Mouse (Mus musculus) left cerebral cortex, postnatal 14 days (tissue): ENCODE results near the gene Cytip. TPM values are rescaled to one million over a fixed set of nuclear protein-coding genes. Genes with fewer than 3 reads are reported as not detected.

Source experiments
- DNase-seq, 2 experiments: peaks; one replicate each; pipeline ENCODE4 v3.0.0; 2021 to 2022; ENCODE audit warnings: low spot score in 2 of 2, mixed read lengths in 1 of 2
- intact Hi-C: fragments of 180-260 bp; cut with DNase I; formaldehyde crosslinking; loops from one replicate; pipeline ENCODE4 v1.15.1; 2025
- total RNA-seq, 2 experiments: library from RNA; stranded (reverse); gene quantifications; 2 replicates each; pipeline ENCODE4 v1.2.3; 2021

Gene Cytip
- total RNA-seq, 2 experiments from 2014 or later, result 0.36 to 0.75 TPM

DNA sequence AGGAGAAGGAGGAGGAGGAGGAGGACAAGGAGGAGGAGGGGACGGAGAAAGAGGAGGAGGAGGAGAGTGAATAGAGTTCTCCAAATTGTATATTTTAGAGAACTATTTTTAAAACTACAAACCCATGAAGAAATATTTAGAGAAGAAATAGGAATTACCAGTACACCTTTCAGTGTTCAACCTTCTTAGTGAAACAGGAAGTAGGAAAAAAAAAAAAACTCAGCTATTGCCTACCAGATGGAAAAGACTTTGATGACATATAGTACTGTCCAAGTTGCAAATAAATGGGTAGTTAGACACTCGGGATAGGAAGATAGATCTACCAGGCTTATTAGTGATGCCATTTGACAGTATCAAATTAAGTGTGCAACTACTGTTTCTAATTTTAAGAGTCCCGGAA, 27.7 kb downstream of the Cytip start:
- intact Hi-C loops, result no loop called here
- DNase-seq, result no peak

DNA sequence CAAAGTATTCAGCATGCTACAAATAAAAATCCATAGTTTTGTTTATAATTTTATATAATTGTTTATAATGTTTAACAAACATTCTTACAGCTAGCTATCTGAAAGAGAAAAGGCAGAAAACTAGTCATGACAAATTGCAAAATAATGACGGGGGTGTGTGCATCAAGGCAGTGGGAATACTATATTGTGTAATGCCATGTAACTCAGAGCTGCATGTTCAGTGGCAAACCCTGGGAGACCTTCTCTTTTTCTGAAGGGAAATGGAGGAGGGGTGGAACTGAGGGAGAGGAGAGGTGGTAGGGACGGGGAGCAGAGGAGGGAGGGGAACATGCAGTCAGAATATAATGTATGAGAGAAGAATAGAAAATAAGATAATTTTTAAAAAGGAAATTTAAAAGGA, 28.6 kb downstream of the Cytip start:
- intact Hi-C loops, result no loop called here
- no peak for DNase-seq

DNA sequence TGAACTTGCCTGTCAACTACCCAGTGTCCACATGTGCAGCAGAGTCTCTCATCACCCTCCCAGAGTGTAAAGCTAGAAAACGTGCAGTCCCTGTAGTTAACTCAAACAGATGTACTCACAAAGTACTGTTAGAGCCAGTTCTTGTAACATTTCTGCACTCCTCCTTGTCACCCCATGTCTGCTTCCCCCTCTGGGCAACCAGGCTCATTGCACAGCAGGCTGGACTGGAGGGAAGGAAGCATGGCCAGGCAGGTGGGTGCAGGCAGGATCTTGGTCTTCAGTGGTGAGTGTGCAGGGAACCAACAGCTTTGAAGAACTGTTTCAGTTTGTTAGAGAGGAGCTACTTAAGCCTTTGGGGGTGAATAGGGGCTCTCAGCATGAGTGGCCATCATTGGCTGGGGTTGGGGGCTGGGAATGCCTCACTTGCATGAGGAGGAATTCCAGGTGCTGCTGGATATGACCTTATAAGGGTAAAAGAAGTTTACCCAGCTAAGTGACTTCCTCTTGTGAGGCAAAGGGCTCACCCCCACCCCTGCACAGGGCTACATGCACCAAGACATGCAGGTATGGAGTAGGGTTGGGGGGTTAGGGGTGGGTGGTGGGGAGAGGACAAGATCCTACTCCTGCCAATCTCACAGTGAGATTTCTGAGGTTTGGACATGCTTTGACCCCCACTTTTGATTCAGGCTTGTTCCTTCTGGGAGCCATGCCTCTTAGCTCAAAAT, 31.7 kb downstream of the Cytip start:
- no peak for DNase-seq
- intact Hi-C loops, result no loop called here

DNA sequence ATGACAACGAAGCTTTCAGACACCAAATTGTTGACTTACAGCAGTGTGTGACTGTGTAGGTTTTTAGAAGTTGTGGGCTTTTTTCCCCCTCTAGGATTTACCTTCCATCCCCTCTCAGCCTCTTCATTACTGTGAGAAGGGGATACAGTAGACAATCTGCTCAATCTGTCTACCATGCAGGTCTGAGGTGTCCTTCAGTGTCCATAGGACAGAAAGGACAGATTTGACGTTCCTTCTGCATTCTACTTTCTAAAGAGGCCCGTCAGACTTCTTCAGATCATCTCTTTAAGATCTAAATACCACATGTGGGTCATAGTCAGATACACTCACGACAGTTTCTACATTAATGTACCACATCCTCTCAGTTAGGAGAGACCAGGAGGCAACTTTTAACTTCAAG, 33.5 kb downstream of the Cytip start:
- intact Hi-C loops, result no loop called here
- DNase-seq, result no peak

DNA sequence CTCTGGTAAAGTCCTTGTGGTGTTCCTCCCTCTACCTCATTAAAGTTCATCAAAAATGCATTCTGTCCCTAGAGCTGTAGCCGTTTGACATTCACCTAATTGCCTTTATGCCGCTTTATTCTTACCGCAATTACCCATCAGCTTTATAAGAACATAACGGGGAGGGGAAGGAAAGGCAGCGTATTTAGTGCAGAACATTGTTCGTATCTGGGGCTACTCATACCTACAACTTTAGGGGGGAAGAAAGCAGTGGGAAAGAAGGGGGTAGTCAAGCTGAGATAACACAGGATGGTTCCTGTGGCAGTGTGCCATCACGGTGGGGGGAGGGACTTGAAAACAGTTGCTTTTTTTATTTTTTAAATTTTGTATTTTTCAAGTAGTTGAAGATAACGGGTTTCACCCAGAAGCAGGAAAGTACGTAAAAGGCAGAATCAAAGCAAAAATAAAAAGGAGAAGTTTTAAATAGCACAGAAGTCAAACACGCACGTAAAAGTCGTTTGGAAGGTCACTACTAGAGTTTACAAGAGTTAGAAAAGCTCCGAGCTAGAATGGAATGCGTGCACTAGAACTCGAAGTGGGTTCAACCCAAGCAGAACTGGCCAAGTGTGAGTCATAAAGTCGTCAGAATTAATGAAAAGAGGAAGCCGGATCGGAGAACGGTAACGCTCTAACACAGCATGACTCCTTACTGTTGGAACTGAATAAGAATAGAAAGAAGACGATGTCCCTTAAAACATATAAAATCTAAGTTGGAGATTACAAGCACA, 34.6 kb downstream of the Cytip start:
- no peak for DNase-seq
- intact Hi-C loops, result no loop called here

DNA sequence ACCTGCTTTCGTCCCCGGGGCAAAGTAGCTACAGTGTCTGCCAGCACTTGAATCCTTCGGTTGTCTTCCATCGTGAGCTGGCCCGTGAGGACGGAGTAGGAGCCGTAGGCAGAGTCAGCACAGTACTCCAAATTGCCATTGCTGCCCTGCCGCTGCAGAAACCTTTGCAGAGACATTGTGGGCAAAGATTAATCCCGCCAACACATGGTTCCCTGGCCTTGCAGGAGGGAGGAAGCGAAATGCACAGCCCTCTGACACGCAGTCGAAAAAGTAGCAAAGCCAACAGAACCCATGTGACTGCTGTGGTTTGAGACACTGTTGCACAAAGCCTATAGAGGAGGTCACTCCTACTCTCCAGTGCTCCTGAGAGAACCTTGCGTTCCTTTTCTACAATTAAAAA, 35.5 kb downstream of the Cytip start:
- intact Hi-C loops, result no loop called here
- DNase-seq, result no peak

DNA sequence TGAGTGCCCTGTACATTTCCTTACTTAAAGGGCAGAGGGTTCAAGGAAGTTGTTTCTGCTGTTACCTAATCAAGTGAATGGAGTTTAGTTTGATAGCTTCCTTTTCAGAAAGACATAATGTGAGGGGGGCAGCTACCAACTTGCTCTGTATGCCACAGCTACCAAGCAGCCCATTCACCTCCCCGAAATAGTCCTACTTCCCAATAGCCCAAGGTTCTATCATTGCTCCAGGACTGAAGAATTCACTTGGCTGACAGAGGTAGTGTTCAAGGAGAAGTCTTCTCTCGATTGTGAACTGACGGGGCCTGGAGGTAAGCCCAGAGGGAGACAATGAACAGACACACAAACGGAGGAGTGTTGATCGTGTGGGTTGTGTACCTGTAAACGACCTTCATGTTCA, 36.2 kb downstream of the Cytip start:
- DNase-seq, result no peak
- intact Hi-C loops, result no loop called here

DNA sequence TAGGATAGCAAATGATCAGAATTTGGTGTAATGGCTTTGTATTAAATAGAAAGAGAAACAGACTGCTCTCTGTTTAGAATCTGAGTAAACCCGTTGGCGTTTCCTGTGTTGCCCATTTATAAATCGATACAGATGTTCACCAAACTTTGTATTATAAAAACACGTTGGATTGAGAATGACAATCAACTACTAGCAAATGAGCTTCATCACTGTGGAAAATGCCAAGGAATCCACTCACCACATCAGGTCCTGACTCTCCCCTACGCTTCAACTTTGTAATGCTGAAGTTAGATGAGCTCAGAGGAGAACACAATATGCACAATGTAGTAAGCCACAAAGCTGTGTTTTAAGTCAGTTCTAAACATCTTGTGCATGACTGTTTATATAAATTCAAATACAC, 36.8 kb downstream of the Cytip start:
- no peak for DNase-seq
- intact Hi-C loops, result no loop called here

DNA sequence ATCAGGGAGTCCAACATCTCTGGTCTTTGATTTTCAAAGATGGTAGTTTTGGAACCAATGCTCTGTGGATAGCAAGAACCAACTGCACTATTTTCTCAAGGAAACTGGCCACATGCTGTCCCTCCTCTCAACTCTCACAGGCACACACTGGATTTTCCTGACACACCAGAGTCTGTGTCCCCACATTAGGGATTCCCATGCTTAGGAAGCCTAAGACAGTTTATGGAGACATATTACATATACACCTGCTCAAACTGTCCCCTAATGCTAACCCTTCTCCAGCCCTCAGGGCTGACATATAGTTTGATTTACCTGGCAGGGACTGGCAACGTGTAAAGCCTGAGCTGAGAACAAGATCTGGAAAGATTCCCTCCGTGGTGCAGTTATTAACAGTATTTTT, 37.2 kb downstream of the Cytip start:
- intact Hi-C loops, result no loop called here

DNA sequence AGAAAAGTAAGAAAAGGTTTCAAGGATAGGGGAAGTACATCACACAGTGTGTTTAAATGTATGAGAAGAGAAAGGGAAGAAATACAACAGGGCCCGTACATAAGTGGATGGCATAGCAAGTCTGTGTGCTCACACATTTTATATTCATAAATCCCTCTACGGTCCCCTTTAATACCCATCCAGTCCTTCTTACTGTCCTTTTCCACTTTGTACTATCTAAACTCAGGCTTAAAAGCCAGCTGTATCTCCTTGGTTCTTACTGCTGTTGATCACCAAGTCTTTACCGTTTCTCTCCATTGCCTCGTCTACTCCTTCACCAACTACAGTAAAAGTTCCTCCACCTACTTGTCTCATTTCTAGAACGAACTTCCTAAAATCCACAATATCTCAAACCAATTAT, 37.9 kb downstream of the Cytip start:
- DNase-seq, result no peak

More for the DNA sequence above, 37.2 kb downstream of the Cytip start:
- DNase-seq, result no peak

DNA sequence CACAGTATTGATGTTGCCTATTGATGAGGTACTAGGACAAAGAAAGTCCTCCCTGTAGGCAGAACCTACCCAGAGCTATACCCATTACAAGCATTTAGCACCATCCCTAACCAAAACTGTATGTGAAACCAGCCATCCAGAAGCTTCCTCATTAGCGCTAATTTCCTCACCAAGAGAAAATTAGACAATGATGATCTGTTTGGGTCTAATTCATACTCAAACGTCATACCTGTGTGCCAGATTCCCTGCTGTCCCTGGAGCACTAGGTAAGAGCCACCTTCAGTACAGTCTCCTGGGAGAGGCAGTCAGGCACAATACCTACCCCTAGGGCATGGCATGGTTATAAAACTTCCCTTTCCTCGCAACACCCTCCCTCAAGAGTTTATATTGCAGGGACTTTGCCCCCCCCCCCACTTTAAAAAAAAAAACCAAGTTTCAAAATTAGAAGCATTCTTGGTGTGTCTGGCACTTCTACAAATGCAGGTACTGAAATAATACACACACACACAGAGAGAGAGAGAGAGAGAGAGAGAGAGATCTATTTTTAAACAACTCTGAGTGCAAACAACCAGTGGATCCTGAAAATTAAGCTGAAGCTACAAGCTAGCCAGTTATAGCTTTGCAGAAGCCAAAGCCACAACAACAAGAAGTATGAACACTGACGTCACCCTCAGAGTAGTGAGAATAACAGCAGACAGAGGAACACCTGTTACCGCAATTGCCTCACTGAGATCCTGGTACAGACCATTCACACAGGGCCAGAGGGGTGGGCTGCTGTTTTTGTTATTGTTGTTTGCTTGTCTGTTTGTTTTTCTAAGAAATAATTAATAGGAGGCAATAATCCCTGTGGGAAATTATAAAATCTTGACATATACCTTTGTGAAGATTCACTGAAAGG, 38.6 kb downstream of the Cytip start:
- DNase-seq, result no peak
- intact Hi-C loops, result no loop called here

More for the DNA sequence above, 37.9 kb downstream of the Cytip start:
- intact Hi-C loops, result no loop called here

DNA sequence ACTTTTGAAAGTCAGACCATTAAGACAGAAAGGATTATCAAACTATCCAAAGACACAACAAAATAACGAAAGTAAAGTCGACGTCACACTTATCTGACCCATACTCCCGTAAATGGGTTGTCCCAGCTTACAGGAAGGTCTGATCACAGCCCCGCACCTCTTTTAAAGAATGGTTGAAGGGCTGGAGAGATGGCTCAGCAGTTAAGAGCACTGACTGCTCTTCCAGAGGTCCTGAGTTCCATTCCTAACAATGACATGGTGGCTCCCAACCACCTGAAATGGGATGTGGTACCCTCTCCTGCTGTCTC, 39.3 kb downstream of the Cytip start:
- no peak for DNase-seq
- intact Hi-C loops, result no loop called here

DNA sequence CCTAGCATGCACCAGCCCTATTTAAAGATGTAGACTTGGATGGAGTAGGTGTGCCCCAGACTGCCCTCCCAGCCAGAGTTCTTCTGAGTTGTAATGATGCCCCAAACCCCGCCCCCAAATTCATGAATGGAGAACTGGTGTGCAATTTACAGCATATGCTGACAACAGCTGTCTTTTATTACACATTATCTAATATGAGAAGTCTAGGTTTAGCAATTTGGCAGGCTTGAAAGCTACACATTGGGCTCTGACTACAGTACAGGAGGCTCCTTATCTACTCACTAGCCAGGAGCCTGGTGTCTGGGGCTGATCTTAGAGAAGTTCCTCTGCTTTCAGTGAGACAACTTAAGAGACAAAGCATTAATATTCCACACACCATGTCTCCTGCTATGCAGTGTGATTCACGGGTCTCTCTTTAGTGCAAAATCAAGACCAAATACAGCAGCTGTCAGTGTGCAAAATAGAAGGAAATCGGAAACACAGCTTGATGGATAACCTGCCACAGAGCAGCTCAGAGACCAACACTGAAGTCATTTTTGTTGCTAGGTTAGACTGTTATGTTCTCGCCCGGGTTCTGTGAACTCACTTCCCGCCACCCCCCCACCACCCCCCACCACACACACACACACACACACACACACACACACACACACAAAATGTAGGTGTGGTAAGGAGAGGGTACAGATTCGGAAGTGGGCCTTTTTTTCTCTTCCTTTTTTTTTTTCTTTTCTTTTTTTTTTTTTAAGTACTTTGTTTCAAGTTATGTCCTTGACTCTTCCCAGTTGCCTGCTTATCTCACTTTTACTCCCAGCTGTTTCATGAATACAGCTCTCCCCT, 39.8 kb downstream of the Cytip start:
- intact Hi-C loops, result no loop called here
- no peak for DNase-seq

DNA sequence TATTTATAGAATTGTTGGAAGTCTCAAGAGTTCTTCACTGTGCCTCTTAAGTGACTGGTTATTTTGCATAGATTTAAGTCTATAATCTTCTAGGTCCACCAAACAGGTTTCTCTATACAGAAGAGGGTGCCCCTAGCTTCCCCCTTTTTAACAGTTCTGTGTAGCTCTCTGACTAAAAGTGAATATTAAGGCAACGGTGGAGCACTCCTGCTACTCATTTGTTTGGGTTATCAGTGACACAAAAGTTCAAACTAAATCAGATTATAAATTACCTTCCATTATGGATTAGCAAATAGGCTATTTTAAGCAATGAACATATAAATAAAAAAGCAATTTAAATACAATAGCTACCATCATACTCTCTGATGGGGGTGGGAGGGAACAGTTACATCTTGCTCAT, 40.8 kb downstream of the Cytip start:
- no peak for DNase-seq
- intact Hi-C loops, result no loop called here

DNA sequence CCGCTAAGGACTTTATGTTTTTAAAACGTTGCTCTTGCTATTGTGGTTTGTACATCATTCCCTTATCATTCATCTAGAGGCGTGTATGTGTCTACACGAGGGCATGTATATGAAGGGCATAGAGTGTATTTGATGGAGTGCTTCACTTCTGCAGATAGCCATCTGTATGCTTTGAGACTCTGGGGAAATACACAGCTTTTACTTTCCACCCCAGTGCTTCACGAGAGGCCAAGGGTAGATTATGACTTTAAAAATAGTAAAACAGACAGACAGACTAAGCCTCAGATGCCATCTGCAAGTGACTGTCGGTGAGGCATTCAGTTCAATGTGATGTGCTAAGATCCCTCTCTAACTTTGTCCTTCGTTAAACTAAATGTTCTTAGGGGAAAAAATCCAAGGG, 41.6 kb downstream of the Cytip start:
- intact Hi-C loops, result no loop called here
- DNase-seq, result no peak

DNA sequence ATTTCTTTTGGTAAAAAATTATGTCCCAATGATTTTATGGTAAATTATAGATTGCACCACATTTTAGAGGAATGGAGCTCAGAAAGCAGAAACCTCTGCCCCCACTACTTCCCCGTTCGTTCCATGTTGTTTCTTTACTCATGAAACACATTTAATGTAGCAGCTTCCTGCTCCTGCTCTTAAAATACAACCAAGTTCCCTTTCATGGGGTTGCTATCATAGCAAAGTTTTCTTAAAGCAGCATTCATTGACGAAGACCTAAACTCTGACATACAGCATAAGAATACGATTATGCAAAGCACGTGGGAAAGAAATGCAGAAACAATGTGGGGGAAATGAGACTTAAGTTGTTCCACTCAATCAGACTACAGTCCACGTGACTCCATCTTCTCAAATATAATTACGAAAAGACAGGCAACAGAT, 45.3 kb downstream of the Cytip start:
- no peak for DNase-seq
- intact Hi-C loops, result no loop called here

DNA sequence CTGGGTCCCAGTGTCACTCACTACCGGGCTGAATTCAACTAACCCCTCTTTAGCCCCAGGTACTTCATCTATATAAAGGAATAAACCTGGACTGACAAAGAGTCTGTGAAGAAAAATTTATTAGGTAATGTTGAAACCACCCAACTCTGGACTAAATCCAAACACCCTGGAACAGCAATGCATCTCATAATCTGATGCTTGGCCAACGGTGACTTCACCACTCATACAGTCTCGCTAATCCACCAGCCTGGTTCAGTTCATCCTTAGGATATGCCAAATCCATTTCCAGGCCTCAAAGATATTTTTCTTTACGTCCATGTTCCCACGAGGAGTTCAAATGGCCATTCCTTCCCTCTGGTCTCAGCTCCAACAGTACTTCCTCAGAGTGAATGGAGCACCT, 48.8 kb downstream of the Cytip start:
- intact Hi-C loops, result no loop called here
- no peak for DNase-seq

DNA sequence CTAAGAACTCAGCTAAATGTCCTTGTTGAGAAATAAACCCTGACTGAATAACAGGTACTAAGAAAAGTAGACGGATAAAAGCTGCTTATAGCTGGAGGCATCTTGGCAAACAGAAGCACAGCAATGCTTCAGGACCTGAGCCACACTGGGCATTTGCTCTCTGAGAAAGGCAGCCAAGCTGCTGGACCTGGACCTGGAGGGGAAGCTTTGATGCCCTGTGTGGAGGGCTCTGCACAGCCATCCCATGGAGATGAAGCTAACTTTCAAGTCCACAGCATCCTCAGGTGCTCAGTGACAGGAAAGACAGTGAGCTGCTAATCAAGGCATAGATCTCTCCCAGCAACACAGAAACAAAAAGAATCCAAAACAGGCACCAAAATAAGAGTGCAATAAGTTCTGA, 54.8 kb downstream of the Cytip start:
- intact Hi-C loops, result no loop called here
- DNase-seq, result no peak

DNA sequence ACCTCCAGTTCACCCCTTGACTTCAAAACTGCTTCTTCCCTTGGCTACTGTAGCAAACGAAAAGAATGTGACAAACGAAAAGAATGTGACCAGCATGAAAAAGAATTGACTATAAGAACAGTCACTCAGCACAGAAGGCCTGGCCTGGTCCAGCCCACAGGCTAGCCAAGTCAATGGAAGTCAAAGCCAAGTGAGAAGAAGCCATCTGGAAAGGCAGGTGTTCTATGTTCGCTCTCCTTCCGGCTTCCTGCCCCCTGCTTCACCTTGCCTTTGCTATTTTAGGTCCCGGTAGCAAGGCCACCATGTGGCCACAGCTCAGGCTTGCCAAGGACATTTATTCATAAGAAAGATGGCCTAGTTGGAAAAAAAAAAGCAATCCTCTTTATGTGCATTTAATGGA, 56.7 kb downstream of the Cytip start:
- intact Hi-C loops, result no loop called here
- no peak for DNase-seq

DNA sequence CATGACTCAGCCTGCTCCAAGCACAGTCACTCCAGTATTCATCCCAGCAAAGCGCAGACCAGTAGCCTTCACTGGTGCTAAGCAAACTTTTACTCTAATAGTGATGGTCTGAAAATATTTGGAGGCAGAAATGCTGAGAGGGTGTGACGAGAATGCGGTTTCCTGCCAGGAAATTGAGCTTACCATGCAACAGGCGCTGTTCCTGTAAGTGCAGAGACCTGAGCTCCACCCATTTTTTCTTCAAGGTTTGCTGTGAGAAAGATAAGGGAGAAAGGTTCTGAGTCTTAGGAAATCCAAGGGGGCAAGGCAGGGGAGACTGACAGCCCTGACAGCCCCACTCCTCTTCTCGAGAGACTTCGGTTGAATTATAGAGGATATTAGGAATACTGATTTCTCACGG, 57.7 kb downstream of the Cytip start:
- intact Hi-C loops, result no loop called here
- no peak for DNase-seq
